Mouse (Mus musculus): ENCODE data around the gene Msh2. TPM values are rescaled to one million over a fixed set of nuclear protein-coding genes. Genes with fewer than 3 reads are reported as not detected.

Msh2 gene
- total RNA-seq, 2 experiments from 2014 or later: 24.2 to 33.2 TPM

DNA sequence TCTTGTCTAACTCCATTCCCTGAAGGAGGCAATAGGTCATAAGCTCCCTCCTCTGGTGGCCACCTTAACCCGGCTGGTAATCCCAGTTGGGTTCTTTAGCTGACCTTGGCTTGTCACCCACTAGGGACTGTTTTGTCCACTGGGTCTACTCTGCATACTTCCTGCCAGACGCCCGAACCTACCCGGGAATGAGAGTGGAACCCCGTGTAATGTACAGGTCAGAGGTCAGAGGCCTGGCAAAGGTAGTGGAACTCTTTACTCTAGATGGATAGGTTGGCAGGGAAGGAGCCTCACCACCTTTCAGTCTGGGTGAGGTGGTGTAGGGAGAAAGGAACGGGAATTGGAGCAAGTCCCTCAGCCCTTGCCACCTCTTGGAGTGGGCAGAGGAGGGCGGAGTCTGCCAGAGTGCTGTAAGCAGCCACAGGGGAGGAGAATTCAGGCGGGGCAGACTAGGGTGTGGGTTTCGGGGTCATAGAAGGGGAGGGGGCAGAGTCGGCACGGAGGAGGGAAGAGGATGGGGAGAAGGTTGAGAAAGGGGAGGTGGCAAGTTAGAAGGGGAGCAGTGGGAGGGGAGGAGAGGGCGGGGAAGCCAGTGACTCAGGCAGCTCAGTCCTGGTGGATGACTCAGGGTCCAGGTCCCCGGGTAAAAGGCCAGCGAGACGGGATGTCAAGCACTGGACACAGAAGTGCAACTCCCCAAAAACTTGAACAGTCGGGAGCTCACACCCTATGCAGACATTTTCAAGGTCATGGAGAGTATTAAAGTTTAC lies 27.1 kb downstream of the Msh2 start:
- DNase-seq: peak; percentile 60

DNA sequence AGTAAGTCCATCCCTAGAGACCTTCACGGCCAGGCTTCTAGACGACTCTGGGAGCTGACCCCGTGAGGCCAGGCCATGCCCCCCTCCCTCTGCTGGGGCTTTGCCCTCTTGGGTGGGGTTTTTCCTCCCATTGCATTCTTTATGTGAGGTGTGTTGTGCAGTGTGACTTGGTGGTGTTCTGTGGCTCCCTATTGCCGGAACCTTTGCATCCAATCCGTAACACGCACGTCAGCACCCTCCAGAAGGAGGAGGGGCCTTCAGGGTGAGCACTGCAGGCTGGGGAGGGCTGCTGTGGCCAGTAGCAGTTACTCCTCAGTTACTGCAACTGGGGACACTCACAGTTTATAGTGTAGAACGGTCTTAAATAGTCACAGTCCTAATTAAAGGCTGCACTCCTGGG lies 28.0 kb downstream of the Msh2 start:
- peak; percentile 56 for DNase-seq

DNA sequence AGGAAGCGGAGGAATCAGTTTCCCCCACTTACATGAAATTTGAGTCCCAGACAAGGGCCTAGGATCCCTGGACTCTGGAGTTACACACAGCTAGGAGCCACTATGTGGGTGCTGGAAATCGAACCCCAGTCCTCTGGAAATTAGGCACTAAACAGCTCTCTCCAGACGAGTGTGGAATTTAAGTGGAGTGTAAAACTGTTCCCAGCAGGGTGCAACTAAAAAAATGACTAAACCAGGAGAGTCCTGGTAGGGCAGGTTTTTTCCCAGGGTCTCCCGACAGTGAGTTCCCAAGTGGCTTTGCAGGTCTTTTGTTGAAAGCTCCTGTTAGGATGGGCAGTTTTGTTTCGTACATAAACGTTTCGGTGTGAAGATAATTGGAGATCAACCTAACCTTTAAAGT lies 52.6 kb downstream of the Msh2 start:
- no peak for DNase-seq

DNA sequence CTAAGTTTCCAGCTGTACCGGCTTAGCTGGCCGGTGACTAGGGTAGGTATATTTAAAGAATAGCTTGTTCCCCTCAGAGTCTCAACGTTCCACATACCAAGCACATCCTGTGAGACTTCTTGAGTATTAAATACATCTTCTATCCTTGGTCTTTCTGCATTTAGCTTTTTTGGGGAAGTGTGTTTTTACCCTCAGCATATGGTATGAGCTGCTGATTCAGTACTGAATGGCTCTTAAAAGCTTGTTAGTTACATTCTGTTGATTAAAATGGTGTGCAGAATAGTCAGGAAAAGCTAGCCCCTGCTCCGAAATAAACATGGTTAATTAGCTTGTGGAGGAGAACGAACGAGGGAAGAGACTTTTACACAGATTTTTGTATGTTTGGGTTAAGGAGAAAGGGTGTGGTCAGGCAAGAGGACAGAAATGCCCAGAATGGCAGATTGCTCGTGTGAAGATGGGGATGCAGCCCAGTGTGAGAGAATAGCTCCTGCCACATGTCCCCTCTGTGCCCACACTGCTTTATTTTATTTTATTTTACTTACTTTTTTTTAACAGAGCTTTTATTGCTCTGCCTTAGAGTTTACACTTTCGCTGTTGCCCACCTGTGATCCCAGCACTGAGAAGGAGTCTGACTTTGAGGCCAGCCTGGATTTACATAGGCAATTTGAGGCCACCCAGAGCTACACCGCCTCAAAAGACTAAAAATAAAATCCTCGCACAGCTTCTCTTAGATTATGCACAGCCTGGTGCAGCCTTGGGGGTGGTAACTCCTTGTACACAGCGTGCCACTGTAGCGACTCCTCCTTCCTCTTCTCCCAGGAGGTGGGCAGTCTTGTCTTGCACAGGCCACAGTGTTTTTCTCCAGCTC lies 54.6 kb downstream of the Msh2 start:
- DNase-seq: no peak

DNA sequence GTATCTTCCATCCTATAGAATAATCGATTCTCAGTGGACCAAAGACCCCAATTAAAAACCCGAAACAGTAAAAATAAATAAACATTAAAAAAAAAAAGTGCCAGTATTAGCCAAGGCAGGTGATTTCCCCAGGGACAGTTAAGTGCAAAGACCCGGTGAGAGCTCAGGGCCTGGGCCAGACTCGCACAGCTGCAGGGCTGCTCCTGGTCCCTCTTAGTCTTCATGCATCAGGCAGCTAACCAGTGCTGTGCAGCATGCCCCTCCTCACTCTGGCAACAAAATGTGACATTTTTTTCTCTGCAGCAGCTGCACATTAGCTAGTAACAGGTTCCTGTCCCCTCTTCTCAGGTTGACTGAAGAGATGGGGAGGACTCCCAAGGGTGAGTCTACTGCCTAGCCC lies 59.8 kb downstream of the Msh2 start:
- DNase-seq: no peak

DNA sequence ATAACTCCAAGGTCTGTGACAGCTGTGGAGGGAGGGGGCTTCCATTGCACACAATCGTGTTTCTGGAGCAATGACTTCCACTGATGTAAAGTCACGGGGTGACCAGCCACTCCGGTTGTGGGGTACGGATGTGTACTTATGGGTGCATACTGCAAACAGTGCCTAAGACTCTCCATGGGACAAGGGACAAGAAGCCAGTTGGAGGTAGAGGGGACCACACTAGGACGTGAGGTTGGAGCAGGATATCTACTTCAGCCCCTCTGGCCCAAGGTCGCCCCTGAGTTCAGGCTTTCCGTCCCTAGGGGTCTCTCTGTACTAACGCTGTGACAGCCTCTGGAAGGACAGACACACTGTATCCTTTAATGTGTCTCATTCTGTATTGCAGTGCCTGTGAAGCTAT lies 62.3 kb downstream of the Msh2 start:
- DNase-seq: no peak

DNA sequence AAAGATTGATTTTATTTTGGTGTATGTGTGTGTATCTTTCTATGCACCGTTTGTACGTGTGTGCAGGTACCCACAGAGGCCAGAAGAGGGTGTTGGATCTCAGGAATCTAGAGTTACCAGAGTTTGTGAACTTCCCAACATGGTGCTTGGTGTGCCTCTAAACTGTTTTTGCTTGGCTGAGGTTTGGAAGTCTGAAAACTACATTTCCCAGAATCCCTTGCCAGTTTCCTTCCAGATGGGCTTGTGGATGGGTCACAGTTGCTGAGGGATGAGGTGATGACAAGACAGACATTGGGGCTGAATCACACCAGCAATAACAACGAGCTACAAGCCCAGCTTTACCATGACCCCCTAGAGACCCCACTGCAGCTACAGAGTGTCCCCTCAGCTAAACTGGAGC lies 65.0 kb downstream of the Msh2 start:
- DNase-seq: no peak

DNA sequence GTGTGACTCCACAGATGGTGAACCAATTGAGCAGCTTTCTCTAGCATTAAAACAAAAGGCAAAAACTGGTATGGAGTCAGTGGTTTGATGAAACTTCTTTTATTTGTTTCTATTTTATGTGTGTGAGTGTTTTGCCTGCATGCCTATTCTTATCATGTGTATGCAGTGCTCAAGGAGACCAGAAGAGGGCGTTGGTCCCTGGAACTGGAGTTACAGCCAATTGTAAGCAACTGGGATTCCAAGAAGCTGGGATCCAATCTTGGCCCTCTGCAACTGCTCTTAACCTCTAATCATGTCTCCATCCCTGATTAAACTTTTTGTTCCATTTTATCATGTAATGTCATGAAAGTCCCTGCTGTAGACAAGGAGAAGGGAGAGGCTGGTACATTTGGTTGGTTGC lies 67.7 kb downstream of the Msh2 start:
- DNase-seq: no peak

DNA sequence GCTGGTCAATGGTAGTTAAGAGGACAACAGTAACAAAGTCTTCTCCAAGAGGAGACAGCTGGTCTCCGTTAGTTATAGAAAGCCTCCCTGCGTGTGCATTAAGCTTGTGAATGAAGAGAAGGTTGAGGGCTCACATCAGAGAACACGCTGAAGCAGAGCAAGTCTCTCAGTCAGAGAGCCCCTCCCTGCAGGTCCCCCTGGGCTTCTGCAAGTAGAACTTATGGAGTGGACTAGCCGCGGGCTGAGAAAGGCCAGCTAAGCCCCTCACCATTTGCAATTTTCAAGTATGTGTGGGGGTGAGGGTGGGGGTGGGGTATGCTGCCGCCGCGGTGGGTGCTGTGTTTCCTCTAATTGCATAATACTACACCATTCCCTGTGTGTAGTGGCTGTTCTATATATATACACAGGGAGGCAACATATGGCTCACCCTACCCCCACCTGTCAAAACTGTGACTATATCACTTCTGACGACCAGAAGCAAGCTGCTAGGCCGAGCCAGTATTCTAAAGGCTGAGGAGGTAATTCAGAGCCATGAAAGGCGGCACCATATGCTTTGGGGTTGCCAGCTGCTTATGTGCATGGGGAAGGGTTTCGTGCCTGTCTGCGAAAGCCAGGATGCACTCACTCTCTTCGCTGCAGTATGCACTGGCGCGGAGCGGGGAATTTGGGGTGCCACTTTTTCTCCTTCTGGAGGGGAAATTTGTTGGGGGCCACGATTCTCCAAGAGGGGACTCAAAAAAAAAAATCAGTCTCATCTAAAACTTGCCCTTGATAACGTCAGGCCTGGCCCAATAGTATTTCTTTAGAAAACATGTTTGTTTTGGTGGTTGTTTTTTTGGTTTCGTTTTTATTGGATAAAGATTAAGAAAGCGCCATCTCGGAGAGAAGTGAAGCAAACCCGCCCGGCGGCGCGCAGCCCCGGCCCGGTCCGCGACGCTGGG lies 73.1 kb downstream of the Msh2 start:
- no peak for DNase-seq

DNA sequence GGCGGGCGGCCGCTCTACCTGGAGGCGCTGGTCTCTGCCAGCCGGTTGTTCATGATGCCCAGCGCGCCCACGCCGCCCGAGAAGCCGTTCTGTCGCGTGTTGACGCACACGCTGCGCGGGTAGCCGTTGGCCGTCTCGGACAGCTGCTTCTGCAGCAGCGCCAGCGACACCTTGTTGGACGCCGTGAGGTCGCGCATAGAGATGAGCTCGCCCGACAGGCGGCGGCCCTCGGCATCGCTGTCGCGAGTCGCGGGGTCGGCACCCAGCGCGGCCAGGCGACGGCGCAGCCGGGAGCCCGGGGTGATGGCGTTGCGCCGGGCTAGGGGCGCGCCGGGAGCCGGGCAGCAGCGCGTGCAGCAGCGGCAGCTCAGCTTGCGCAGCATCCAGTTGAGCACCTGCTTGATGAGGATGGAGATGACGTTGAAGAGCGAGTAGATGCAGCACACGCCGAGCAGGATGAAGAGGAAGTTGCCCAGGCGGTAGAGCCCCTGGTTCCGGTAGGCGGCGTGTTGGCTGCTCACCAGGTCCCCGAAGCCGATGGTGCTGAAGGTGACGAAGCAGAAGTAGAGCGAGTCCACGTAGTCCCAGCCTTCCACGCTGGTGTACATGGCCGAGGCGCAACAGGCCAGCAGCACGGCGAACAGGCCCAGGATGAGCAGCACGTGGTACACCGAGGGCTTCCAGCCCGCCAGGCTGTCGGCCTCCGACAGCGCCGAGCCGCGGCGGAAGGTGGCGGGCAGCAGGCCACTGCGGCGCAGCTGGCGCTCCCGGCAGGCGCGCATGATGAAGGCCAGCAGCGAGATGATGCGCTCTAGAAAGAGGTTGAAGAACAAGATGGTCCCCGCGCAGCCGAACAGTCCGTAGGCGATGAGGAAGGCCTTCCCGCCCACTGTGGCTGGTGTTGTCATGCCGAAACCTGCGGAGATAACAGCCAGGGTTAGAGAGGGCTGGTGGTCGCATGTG lies 74.1 kb downstream of the Msh2 start:
- peak; percentile 45 for DNase-seq

DNA sequence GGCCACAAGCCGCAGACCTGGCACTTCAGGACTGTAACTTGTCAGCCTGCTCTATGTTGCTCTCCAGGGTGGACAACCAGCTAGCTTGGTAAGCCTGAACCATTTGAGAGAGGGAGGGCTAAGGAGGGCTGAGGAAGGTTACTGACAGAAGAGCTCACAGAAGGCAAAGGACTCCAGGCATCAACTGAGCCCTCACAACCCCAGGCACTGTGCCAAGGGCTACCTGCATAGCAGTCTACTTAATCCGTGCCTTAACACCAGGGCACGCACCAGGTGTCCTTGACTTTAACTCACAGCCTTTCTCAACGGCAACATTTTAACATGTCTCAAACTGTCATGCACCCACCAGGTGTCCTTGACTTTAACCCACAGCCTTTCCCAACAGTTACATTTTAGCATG lies 88.2 kb downstream of the Msh2 start:
- DNase-seq: no peak

DNA sequence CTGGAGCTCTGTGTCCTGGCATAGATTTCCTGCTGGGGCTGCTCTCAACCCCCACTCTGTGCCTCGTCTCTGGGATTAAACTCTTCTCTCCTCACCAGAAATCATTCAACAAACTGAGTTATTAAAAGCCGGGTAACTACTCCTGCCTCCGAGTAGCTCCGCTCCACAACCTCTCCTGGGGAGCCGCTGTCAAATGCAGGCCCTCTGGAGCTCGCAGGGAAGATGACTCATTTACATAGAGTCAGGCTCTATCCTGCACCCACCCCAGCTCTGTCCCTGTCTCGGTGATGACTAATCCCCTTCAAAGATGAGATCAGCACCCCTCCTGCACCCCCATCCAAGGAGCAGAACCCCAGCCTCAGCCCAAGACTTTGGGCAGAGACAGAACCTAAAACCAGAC lies 91.0 kb downstream of the Msh2 start:
- peak; percentile 13 for DNase-seq

DNA sequence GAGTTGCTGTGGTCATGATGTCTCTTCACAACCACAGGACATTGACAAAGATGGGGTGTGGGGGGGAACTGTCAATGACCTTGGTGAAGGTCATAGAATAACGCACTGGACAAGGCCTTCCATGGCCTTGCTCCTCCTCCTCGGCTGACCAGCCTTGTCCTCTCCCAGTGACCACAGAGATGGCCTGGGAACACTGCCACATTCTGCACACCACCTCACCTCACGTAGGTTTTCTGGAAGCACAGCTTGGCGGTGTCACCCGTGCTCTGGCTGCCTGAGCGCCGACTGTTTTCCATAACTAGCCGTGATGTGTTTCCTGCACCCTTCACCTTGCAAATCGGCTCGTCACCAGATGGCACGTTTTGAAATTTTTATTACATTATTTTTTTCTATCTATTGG lies 92.9 kb downstream of the Msh2 start:
- DNase-seq: no peak

DNA sequence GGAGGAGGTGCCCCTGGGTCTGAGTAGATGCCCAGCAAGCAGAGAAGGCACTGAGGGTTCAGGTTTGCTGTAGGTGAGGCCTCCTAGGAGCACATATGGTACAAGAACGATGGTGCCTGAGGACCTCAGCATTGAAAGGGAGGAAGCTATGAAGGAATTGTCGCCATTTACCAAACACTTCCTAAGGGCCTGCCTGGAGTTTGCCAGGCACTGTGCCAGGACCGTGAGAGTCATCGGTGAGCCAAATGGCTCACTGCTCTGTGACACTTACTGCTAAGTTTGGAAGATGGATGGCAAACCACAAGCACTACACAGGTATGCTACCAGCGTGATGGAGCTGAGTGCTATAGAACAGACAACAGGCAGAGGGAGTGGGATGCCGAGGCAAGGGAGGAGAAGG lies 94.8 kb downstream of the Msh2 start:
- no peak for DNase-seq

DNA sequence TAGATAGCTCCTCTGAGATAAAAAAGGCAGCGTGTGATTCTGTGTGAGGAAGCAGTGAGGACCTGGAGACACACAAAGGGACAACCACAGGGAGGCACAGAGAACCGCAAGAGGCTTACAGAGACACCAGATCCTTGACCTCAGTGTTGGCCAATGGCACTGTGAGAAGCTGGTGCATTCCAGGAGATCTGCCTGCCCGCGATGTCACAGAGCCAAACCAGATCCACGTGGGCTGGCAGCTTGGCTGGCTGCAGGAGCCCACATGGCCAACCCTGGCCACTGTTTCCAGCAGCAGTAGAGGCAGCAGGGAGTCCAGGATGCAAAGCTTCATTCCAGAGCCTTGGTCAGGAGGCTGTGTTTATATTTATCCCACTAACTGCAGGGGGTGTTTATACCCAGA lies 98.6 kb downstream of the Msh2 start:
- peak; percentile 55 for DNase-seq

DNA sequence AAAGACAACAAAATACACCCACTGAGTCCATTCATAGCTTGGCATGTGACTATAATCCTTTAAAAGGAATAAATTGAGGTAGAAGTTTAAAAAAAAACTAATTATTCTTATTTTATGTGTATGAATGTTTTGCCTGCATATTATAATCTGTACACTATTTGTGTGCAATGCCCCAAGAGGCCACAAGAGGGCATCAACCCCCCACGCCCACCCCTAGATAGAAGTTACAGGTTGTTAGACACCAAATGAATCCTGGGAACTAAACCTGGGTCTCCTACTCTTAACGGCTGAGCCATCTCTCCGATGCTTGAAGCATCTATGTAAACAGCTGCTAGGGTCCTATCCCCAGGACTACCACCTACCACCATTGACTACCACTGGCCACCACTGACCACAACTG lies 101.0 kb downstream of the Msh2 start:
- DNase-seq: no peak

Other genes with a start within 250 kb of the Msh2 start
- gene Stpg4, start 244.6 kb upstream of the Msh2 start, total RNA-seq (2021): not detected
- 100 to 1,000 TPM; 380 to 407 TPM for gene Calm2, start 225.4 kb upstream of the Msh2 start, total RNA-seq (2021)
- gene Epcam, start 36.4 kb upstream of the Msh2 start, total RNA-seq (2021): 1 to 10 TPM in 1 of 2 experiments, under 1 TPM in 1; 0.45 to 1.2 TPM
- gene Kcnk12, start 125.7 kb downstream of the Msh2 start, total RNA-seq (2021): under 1 TPM; 0.18 to 0.27 TPM
- gene Rpl36-ps4, start 248.6 kb downstream of the Msh2 start, total RNA-seq (2021): not detected

Measured in adrenal gland, postnatal 10 days (tissue).